8 mouse cellular contexts compared by ENCODE assay signal in the genomic region with DNA sequence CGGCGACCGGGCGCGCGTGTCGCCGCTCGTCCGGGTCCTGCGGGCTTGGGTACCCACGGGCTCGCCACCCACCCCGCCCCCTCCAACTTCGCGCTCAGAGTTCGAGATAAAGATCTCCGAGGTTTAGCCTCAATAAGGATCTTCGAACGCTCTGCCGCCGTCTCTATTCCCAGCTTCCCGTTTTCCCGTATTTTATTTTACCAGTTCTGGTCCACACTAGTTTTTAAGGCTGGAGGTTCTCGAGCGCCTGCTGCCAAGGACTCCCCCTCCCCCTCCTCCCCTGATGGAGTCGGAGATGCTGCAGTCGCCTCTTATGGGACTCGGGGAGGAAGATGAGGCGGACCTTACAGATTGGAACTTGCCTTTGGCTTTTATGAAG. TPM values are rescaled to one million over a fixed set of nuclear protein-coding genes. Genes with fewer than 3 reads are reported as not detected.
DNase-seq lines count a peak whose midpoint lies in the region; ATAC-seq and TF ChIP-seq lines count a peak whose summit lies in the region.

No protein-coding gene starts in this region.

- in situ Hi-C loops in ES-E14 (cut with MboI; ENCODE audit: low sequenced_read_pairs in 2 of 2, unreplicated experiment in 2 of 2) = no loop called here

- no peak for TF ChIP-seq CTCF in heart, postnatal 0 days (IDR thresholded peaks at IDR 0.05; ENCODE audit: low read depth)
- no peak for TF ChIP-seq CTCF in kidney, postnatal 0 days (IDR thresholded peaks at IDR 0.05; ENCODE audit: low read depth)

- WGBS in heart, postnatal 0 days = 0% methylated on average over 29 of the region's 30 CpGs
- under 1% methylated on average over 29 of the region's 30 CpGs for WGBS in kidney, postnatal 0 days
- under 1% methylated on average over 30 of the region's 30 CpGs for WGBS in neural tube, embryonic 14.5 days

- no peaks in the 10 kb centered on the region for H3K9me3 ChIP-seq in heart, postnatal 0 days (replicated peaks; ENCODE audit: control insufficient read depth, low read length)
- H3K9me3 ChIP-seq in ES-E14 (ENCODE audit: control insufficient read depth, insufficient read depth, low read depth, low read length) = no peaks in the 10 kb centered on the region
- H3K9me3 ChIP-seq in kidney, postnatal 0 days (replicated peaks; ENCODE audit: low read length) = no peaks in the 10 kb centered on the region
- H3K9me3 ChIP-seq in neural tube, embryonic 14.5 days (ENCODE audit: control insufficient read depth, low read length) = no peaks in the 10 kb centered on the region

- H3K27ac ChIP-seq in heart, postnatal 0 days (ENCODE audit: low read depth) = peak overlapping the region; percentile 89
- no peak overlapping the region for H3K27ac ChIP-seq in ES-E14 (ENCODE audit: insufficient read depth, low read depth, low read length, poor library complexity, severe bottlenecking)
- peak overlapping the region; percentile 95 for H3K27ac ChIP-seq in kidney, postnatal 0 days
- H3K27ac ChIP-seq in neural tube, embryonic 14.5 days (ENCODE audit: low read depth, low read length) = peak overlapping the region; percentile 82

- no peak for DNase-seq in heart, postnatal 0 days (ENCODE audit: low spot score)
- no peak for DNase-seq in heart, adult 9 months (ENCODE audit: low spot score in 2 of 2)
- no peak for DNase-seq in ES-E14 (ENCODE audit: low read depth, low spot score)
- DNase-seq in embryo, embryonic 9.5 days (ENCODE audit: extremely low spot score) = peak; percentile 32
- peak; percentile 14 for DNase-seq in kidney, postnatal 0 days (ENCODE audit: low spot score)
- DNase-seq in layer of hippocampus, adult 11-12 months (ENCODE audit: low spot score) = no peak
- no peak for DNase-seq in spleen, adult 18-20 months

- peak overlapping the region; percentile 89 for H3K4me3 ChIP-seq in heart, postnatal 0 days (ENCODE audit: low read depth, low read length)
- peak overlapping the region; percentile 89 to 92 for H3K4me3 ChIP-seq in ES-E14 (ENCODE audit: insufficient read depth in 1 of 2, low read depth in 1 of 2, low read length in 2 of 2, poor library complexity in 1 of 2, severe bottlenecking in 1 of 2)
- peak overlapping the region; percentile 99 for H3K4me3 ChIP-seq in kidney, postnatal 0 days (replicated peaks; ENCODE audit: low read depth, low read length)
- peak overlapping the region; percentile 99 for H3K4me3 ChIP-seq in neural tube, embryonic 14.5 days (ENCODE audit: low read depth, low read length)

- peak overlapping the region; percentile 95 for H3K9ac ChIP-seq in heart, postnatal 0 days (replicated peaks; ENCODE audit: low read depth, low read length)
- peak overlapping the region; percentile 96 for H3K9ac ChIP-seq in ES-E14 (ENCODE audit: insufficient read depth, low read depth, low read length, poor library complexity, severe bottlenecking)
- peak overlapping the region; percentile 98 for H3K9ac ChIP-seq in kidney, postnatal 0 days (ENCODE audit: low read depth, low read length)
- H3K9ac ChIP-seq in neural tube, embryonic 14.5 days (replicated peaks; ENCODE audit: low read depth, low read length) = peak overlapping the region; percentile 92

- H3K36me3 ChIP-seq in heart, postnatal 0 days (replicated peaks; ENCODE audit: control insufficient read depth, insufficient read depth, low read length) = no peaks in the 10 kb centered on the region
- H3K36me3 ChIP-seq in ES-E14 (ENCODE audit: control insufficient read depth, insufficient read depth, low read length, poor library complexity, severe bottlenecking) = peaks cover 5% of the 10 kb centered on the region; the same call in 1 of the 2 replicates
- H3K36me3 ChIP-seq in kidney, postnatal 0 days (ENCODE audit: insufficient read depth, low read length) = no peaks in the 10 kb centered on the region
- no peaks in the 10 kb centered on the region for H3K36me3 ChIP-seq in neural tube, embryonic 14.5 days (ENCODE audit: control insufficient read depth, insufficient read depth, low read length)

- H3K4me1 ChIP-seq in heart, postnatal 0 days (ENCODE audit: control insufficient read depth, insufficient read depth) = peaks cover 11% of the 10 kb centered on the region
- H3K4me1 ChIP-seq in ES-E14 (ENCODE audit: control insufficient read depth in 2 of 2, insufficient read depth in 2 of 2, low read length in 2 of 2, poor library complexity in 1 of 2) = peaks cover 2% of the 10 kb centered on the region in 2 experiments; a peak in 1 of 4 replicates
- no peaks in the 10 kb centered on the region for H3K4me1 ChIP-seq in kidney, postnatal 0 days (replicated peaks; ENCODE audit: insufficient read depth, low read length)
- peaks cover 9% of the 10 kb centered on the region for H3K4me1 ChIP-seq in neural tube, embryonic 14.5 days (ENCODE audit: control insufficient read depth, insufficient read depth, low read length)

- TF ChIP-seq EP300 in heart, postnatal 0 days (IDR thresholded peaks at IDR 0.05; ENCODE audit: low read depth) = no peak

- no peak for ATAC-seq in heart, postnatal 0 days (ENCODE audit: insufficient read depth, low read depth)
- ATAC-seq in kidney, postnatal 0 days (replicated peaks; ENCODE audit: low FRiP score, low read depth) = no peak
- no peak for ATAC-seq in neural tube, embryonic 14.5 days (ENCODE audit: low read depth)

- no peaks in the 10 kb centered on the region for H3K27me3 ChIP-seq in heart, postnatal 0 days (ENCODE audit: control insufficient read depth, insufficient read depth, low read length)
- H3K27me3 ChIP-seq in kidney, postnatal 0 days (ENCODE audit: insufficient read depth, low read length) = no peaks in the 10 kb centered on the region
- H3K27me3 ChIP-seq in neural tube, embryonic 14.5 days (ENCODE audit: control insufficient read depth, insufficient read depth, low read length) = no peaks in the 10 kb centered on the region

- peak overlapping the region; percentile 89 for H3K4me2 ChIP-seq in heart, postnatal 0 days (ENCODE audit: low read depth, low read length)
- H3K4me2 ChIP-seq in kidney, postnatal 0 days (ENCODE audit: low read length) = peak overlapping the region; percentile 88
- H3K4me2 ChIP-seq in neural tube, embryonic 14.5 days (ENCODE audit: low read depth, low read length) = peak overlapping the region; percentile 95

TF ChIP-seq in ES-E14, 5 proteins besides CTCF, POLR2A, EP300 and RAD21:
- TF ChIP-seq ZNF384 (IDR thresholded peaks at IDR 0.05; ENCODE audit: low read depth, low read length) = no peak
- TF ChIP-seq CHD2 (IDR thresholded peaks at IDR 0.05; ENCODE audit: low read depth, low read length) = no peak
- TF ChIP-seq ZC3H11A (IDR thresholded peaks at IDR 0.05; ENCODE audit: borderline replicate concordance, low read depth, low read length) = no peak
- no peak for TF ChIP-seq MAFK (IDR thresholded peaks at IDR 0.05; ENCODE audit: insufficient read depth, low read depth, low read length)
- TF ChIP-seq HCFC1 (IDR thresholded peaks at IDR 0.05; ENCODE audit: borderline replicate concordance, insufficient read depth, low read length) = no peak

RNA-seq across cellular contexts. Expression of a gene that starts 0.8 kb away (rescaled TPM):
- total RNA-seq in heart, postnatal 0 days (2014; rRNA removed; ENCODE audit: low replicate concordance) = 33.9 and 39.8 TPM in 2 replicates
- 4.8 and 4.9 TPM in 2 replicates for polyA plus RNA-seq in heart, postnatal 0 days (2015; fragmentation: Nextera tagmentation; extraction: Ambion mirVana)
- 59.7 and 61.6 TPM in 2 replicates for total RNA-seq in ES-E14 (2012; rRNA removed)
- polyA plus RNA-seq in kidney, postnatal 0 days (2015; fragmentation: Nextera tagmentation; extraction: Ambion mirVana) = 6.8 and 7.1 TPM in 2 replicates
- 12.1 and 13.4 TPM in 2 replicates for polyA plus RNA-seq in neural tube, embryonic 14.5 days (2014; fragmentation: Nextera tagmentation; extraction: Ambion mirVana)

RNA-seq across cellular contexts. Expression of a gene that starts 56.0 kb away (rescaled TPM):
- total RNA-seq in heart, postnatal 0 days (2014; rRNA removed; ENCODE audit: low replicate concordance) = 0.81 and 1.6 TPM in 2 replicates
- polyA plus RNA-seq in heart, postnatal 0 days (2015; fragmentation: Nextera tagmentation; extraction: Ambion mirVana) = 0.23 TPM in 2 replicates
- 0.79 and 0.80 TPM in 2 replicates for total RNA-seq in ES-E14 (2012; rRNA removed)
- 0.18 and 0.21 TPM in 2 replicates for polyA plus RNA-seq in kidney, postnatal 0 days (2015; fragmentation: Nextera tagmentation; extraction: Ambion mirVana)
- 23.7 and 27.4 TPM in 2 replicates for polyA plus RNA-seq in neural tube, embryonic 14.5 days (2014; fragmentation: Nextera tagmentation; extraction: Ambion mirVana)

Comparison
In these comparisons a context has a peak if more than half of its experiments do, and no peak if none do; other contexts are left out.
1. DNase-seq: peak in embryo, embryonic 9.5 days (single experiment) and kidney, postnatal 0 days (single experiment); none in heart, postnatal 0 days (single experiment), heart, adult 9 months (0 of 2), ES-E14 (single experiment), layer of hippocampus, adult 11-12 months (single experiment) and spleen, adult 18-20 months (0 of 2).
2. RNA of a gene that starts 56.0 kb away (polyA plus RNA-seq): 23.7 to 27.4 TPM in neural tube, embryonic 14.5 days; 0.23 TPM in heart, postnatal 0 days and 0.18 to 0.21 TPM in kidney, postnatal 0 days; every median in the first group is over 10 times any median in the second.
3. Peak in every context shown above with its lines, with median percentiles within 50 percentile points of each other: H3K4me2 ChIP-seq, H3K4me3 ChIP-seq and H3K9ac ChIP-seq.